Mouse (Mus musculus) heart, embryonic 13.5 days (tissue): Measurements from ENCODE around the gene BC147527. TPM values are rescaled to one million over a fixed set of nuclear protein-coding genes. Genes with fewer than 3 reads are reported as not detected.
"Not testable (repeated sequence)": the region's sequence is repeated elsewhere in the genome, so short reads cannot be mapped to it uniquely, and the experiment has no call there.

ENCODE experiments used
- ATAC-seq: fragments of 200-750 bp; cut with Nextera tagmentation; 2 replicates; pipeline ENCODE4 v1.8.0; 2017; ENCODE audit warnings: moderate TSS enrichment; ENCODE audit not compliant: insufficient number of reproducible peaks, low FRiP score, low TSS enrichment; ENCODE audit errors: extremely low read depth
- H3K27ac ChIP-seq: fragments of 300-500 bp; sonication (generic); replicated peaks from 2 replicates; pipeline ENCODE4 v1.5.1; 2015; ENCODE audit warnings: moderate library complexity, mild to moderate bottlenecking, inconsistent platforms
- H3K27me3 ChIP-seq: fragments of 300-500 bp; sonication (generic); replicated peaks from 2 replicates; pipeline ENCODE4 v1.6.1; 2015; ENCODE audit warnings: mild to moderate bottlenecking, inconsistent platforms
- H3K36me3 ChIP-seq: fragments of 300-500 bp; sonication (generic); 2 replicates; pipeline ENCODE4 v1.6.1; 2015; ENCODE audit warnings: mild to moderate bottlenecking, inconsistent platforms
- H3K4me1 ChIP-seq: fragments of 300-500 bp; sonication (generic); 2 replicates; pipeline ENCODE4 v1.6.1; 2015; ENCODE audit warnings: inconsistent platforms
- H3K4me2 ChIP-seq: fragments of 300-500 bp; sonication (generic); 2 replicates; pipeline ENCODE4 v1.6.1; 2015; ENCODE audit warnings: inconsistent platforms, mild to moderate bottlenecking, moderate library complexity
- H3K4me3 ChIP-seq: fragments of 300-500 bp; sonication (generic); 2 replicates; pipeline ENCODE4 v1.5.1; 2015; ENCODE audit warnings: moderate library complexity, mild to moderate bottlenecking, inconsistent platforms
- H3K9ac ChIP-seq: fragments of 300-500 bp; sonication (generic); 2 replicates; pipeline ENCODE4 v1.6.1; 2015; ENCODE audit warnings: inconsistent platforms, mild to moderate bottlenecking, moderate library complexity
- H3K9me3 ChIP-seq: fragments of 300-500 bp; sonication (generic); 2 replicates; pipeline ENCODE4 v1.6.1; 2016; ENCODE audit warnings: inconsistent platforms
- WGBS: fragments of 180-500 bp; shearing (Covaris S2); methylation state at CpG from one replicate; pipeline ENCODE4 v1.1.7; 2015; ENCODE audit warnings: mixed read lengths; 5-methylcytosine and 5-hydroxymethylcytosine counted together
- polyA plus RNA-seq: library from polyadenylated mRNA; unstranded; fragments of >200 nt; fragmentation: Nextera tagmentation; extraction: Ambion mirVana; gene quantifications from 2 replicates; pipeline ENCODE4 v1.2.1, GENCODE M21; 2015

Gene BC147527
- 0.09 and 0.23 TPM in 2 replicates for polyA plus RNA-seq

GRCm38 (mm10) chr13:120299991-120300442, at the start of gene BC147527:
TSS of gene BC147527 (plus strand) at chr13:120300392.
- Histone ChIP-seq H3K27ac (no peak within 1 kb of the TSS), H3K4me3 (no peak within 1 kb of the TSS), H3K9ac (no peak within 1 kb of the TSS), H3K9me3 (no peaks in the 10 kb centered on the region), H3K27me3 (no peaks in the 10 kb centered on the region), H3K4me2 (no peak within 1 kb of the TSS), H3K36me3 (no peaks in the 10 kb centered on the region), H3K4me1 (no peaks in the 10 kb centered on the region)
- 44% methylated on average over 2 of the region's 2 CpGs for WGBS
- ATAC-seq: no peak

GRCm38 (mm10) chr13:120251208-120251924, 48.8 kb upstream of the BC147527 start:
- not testable (repeated sequence) for H3K9me3 ChIP-seq, ATAC-seq, H3K4me3 ChIP-seq, H3K27me3 ChIP-seq, H3K4me1 ChIP-seq, H3K4me2 ChIP-seq, H3K27ac ChIP-seq, H3K9ac ChIP-seq, H3K36me3 ChIP-seq
- WGBS: 66% methylated on average over 2 of the region's 3 CpGs

- not testable (repeated sequence) for H3K4me3 ChIP-seq, ATAC-seq, H3K4me2 ChIP-seq
Observed at GRCm38 (mm10) chr13:120258817-120259658, 41.2 kb upstream of the BC147527 start.

GRCm38 (mm10) chr13:120259718-120260117, 40.5 kb upstream of the BC147527 start:
- H3K9ac ChIP-seq, H3K4me3 ChIP-seq, H3K4me2 ChIP-seq, H3K27ac ChIP-seq, H3K36me3 ChIP-seq, H3K4me1 ChIP-seq, ATAC-seq, H3K27me3 ChIP-seq, H3K9me3 ChIP-seq: not testable (repeated sequence)
- WGBS: 58% methylated on average over 3 of the region's 3 CpGs

More at GRCm38 (mm10) chr13:120258817-120259658, 41.2 kb upstream of the BC147527 start:
- H3K36me3 ChIP-seq, H3K9ac ChIP-seq, H3K4me1 ChIP-seq, H3K27ac ChIP-seq, H3K9me3 ChIP-seq, H3K27me3 ChIP-seq: not testable (repeated sequence)
- WGBS: 71% methylated on average over 3 of the region's 3 CpGs

DNA sequence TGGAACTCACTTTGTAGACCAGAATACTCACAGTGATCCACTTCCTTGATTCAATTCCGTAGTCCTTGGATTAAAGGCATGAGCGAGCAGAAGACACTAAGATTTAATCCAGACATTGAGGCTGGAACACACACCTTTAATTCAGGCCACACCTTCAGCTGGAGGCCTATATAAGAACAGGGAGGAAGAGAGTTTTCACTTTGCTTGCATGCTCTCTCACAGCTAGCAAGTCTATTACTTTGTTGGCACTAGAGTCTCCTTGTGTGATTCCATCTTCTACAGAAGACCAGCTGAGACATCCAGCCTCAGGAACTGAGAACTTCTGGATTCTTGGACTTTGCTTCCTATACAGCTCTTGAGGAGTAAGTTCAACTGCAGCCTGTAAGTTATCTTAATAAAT, 37.3 kb upstream of the BC147527 start, which contains the start of gene AF067061:
Gene AF067061 (plus strand): TSS at position 245 of the 400 bp plus-strand sequence.
- 74% methylated on average over 2 of the region's 2 CpGs for WGBS
- ATAC-seq, H3K27me3 ChIP-seq: not testable (repeated sequence)

DNA sequence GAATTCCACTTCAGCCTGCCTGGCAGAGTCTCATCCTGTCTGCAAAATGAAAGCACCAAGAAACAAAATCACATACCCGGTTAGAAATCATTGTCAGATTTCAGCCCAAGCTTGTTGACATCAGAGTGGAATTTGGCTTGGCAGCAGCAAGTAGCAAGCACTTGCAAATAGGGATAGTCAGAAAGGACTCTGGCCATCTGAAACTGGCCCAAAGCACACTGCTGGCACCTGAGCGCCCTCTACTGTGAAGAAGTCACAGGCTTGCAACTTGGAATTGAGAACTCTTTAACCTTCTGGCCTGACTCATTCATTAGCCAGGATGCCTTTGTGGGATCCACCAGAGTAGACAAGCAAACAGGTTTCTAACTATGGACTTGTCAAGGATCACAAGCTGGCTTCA, 22.4 kb upstream of the BC147527 start:
- not testable (repeated sequence) for H3K9ac ChIP-seq, ATAC-seq, H3K36me3 ChIP-seq, H3K4me2 ChIP-seq, H3K27me3 ChIP-seq, H3K4me3 ChIP-seq, H3K4me1 ChIP-seq, H3K9me3 ChIP-seq, H3K27ac ChIP-seq
- 25% methylated on average over 2 of the region's 2 CpGs for WGBS

More for the DNA sequence above, 37.3 kb upstream of the BC147527 start, which contains the start of gene AF067061:
- H3K9me3 ChIP-seq, H3K27ac ChIP-seq, H3K4me1 ChIP-seq, H3K4me2 ChIP-seq, H3K4me3 ChIP-seq, H3K36me3 ChIP-seq, H3K9ac ChIP-seq: not testable (repeated sequence)

GRCm38 (mm10) chr13:120278784-120279183, 21.4 kb upstream of the BC147527 start:
- no peaks in the 10 kb centered on the region for H3K9me3 ChIP-seq
- no peak overlapping the region for H3K9ac ChIP-seq
- no peak overlapping the region for H3K4me3 ChIP-seq
- no peak overlapping the region for H3K27ac ChIP-seq
- H3K36me3 ChIP-seq: no peaks in the 10 kb centered on the region
- no peaks in the 10 kb centered on the region for H3K27me3 ChIP-seq
- no peak overlapping the region for H3K4me2 ChIP-seq
- no peak for ATAC-seq
- 83% methylated on average over 9 of the region's 9 CpGs for WGBS
- no peaks in the 10 kb centered on the region for H3K4me1 ChIP-seq

- H3K9ac ChIP-seq: no peak overlapping the region
- ATAC-seq: no peak
- H3K36me3 ChIP-seq: no peaks in the 10 kb centered on the region
- H3K9me3 ChIP-seq: no peaks in the 10 kb centered on the region
- no peaks in the 10 kb centered on the region for H3K27me3 ChIP-seq
- no peak overlapping the region for H3K27ac ChIP-seq
- H3K4me2 ChIP-seq: no peak overlapping the region
- 17% methylated on average over 1 of the region's 1 CpGs for WGBS
- no peaks in the 10 kb centered on the region for H3K4me1 ChIP-seq
- no peak overlapping the region for H3K4me3 ChIP-seq
Observed at GRCm38 (mm10) chr13:120299324-120299894, 783 bp upstream of the BC147527 start.

DNA sequence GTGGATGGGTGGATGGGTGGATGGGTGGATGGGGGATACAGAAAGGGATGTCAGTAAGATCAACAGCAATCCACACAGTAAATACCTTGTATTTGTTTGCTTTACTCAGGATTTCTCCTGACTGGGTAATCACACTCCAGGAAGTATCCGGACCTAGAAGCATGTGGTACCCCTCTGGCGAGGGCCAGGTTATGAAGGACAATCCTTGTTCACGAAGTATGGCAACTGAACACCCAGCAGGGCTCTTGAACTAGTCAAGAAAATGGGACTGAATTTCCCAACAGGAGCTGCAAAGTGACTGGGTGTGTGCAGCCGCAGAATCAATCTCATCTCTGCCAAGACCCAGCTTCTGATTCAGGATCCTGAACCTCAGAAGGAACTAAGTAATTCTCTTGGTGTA, 661 bp downstream of the BC147527 start:
- Histone ChIP-seq H3K4me1 (no peaks in the 10 kb centered on the region), H3K4me3 (no peak overlapping the region), H3K9me3 (no peaks in the 10 kb centered on the region), H3K27ac (no peak overlapping the region), H3K4me2 (no peak overlapping the region), H3K9ac (no peak overlapping the region), H3K36me3 (no peaks in the 10 kb centered on the region), H3K27me3 (no peaks in the 10 kb centered on the region)
- ATAC-seq: no peak
- WGBS: 72% methylated on average over 4 of the region's 4 CpGs

- H3K36me3 ChIP-seq: no peaks in the 10 kb centered on the region
Observed at GRCm38 (mm10) chr13:120310749-120311148, 10.6 kb downstream of the BC147527 start.

DNA sequence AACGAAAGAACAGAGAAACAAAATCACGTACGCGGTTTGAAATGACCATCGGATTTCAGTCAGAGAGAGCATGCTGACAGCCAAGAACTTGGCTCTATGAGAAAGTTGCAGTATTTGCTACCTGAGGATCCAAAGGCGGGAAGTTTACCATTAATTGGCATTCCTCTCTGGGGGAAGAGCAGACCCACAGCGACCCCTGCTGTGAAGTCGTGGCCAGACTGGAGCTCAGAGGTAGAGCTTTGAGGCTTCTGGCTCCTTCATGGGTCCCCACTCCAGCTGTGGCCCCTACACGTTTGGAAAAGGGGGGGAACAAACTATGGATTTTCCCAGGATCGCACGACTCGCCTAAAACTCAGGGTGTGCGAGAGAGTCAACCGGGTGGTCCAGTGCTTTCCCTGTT, 13.4 kb downstream of the BC147527 start:
- Histone ChIP-seq H3K4me2 (peak overlapping the region; percentile 29), H3K4me3 (no peak overlapping the region), H3K36me3 (no peaks in the 10 kb centered on the region), H3K9me3 (no peaks in the 10 kb centered on the region), H3K27ac (no peak overlapping the region), H3K4me1 (no peaks in the 10 kb centered on the region), H3K9ac (no peak overlapping the region), H3K27me3 (peaks cover 19% of the 10 kb centered on the region)
- 31% methylated on average over 14 of the region's 14 CpGs for WGBS
- no peak for ATAC-seq

More at GRCm38 (mm10) chr13:120310749-120311148, 10.6 kb downstream of the BC147527 start:
- WGBS: 60% methylated on average over 4 of the region's 4 CpGs
- Histone ChIP-seq H3K4me3 (no peak overlapping the region), H3K27ac (no peak overlapping the region), H3K9ac (no peak overlapping the region), H3K27me3 (peaks cover 19% of the 10 kb centered on the region), H3K9me3 (no peaks in the 10 kb centered on the region), H3K4me2 (no peak overlapping the region), H3K4me1 (no peaks in the 10 kb centered on the region)
- no peak for ATAC-seq
